Mouse (Mus musculus) thymus, postnatal 25 days (tissue): ENCODE results near the gene Ddx59.

Experiments
- DNase-seq: peaks from one replicate; pipeline ENCODE4 v3.0.0; 2022

Ddx59 gene

DNA sequence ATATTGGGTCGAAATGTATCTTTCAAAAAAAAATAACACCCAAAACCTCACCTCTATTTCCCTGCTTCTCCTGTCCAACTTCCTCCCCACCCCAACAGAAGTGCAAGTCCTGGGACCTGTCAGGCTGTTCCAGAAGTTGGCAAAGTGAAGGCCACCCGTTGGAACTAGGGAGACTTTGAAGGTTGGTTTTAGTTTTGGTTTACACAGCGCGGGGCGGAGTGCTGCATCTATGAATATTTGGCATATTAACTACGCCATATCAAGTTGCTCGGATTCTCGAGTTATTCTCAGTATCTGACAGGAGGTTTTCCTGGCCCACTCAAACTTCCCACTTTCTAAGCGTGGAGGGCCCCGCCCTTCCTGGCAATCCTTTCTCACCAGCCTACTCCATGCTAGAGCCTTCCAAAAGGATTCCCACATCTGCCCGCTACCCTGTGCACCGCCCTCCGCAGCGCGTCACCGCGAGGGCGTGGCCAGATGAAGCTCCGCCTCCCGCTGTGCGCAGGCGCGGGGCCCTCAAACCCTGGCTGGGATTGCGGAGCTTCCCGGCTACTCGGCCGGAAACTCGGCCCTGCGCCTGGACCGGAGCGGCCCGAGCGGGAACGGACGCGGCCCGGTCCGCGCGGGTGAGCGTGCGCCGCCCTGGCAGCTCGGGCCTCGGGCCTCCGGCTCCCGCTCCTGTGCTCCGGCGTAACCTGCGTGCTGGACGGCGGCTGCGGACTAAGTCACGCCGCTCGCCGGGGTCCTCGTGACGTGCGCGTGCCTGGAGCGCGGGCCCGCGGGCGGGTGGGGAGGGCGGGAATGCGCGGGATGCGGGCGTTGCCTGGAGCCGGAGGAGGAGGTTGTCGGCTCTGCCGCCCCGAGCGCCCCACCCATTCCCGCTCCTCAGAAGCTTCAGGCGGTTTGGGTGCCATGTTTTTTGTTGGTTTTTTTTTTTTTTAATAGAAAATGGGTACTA, at the start of gene Ddx59:
Ddx59 (plus strand) TSS at position 474 of the 958 bp plus-strand sequence.
- peak; percentile 98 for DNase-seq

GRCm38 (mm10) chr1:136365986-136366385, 49.1 kb upstream of the Ddx59 start:
- DNase-seq = no peak

DNA sequence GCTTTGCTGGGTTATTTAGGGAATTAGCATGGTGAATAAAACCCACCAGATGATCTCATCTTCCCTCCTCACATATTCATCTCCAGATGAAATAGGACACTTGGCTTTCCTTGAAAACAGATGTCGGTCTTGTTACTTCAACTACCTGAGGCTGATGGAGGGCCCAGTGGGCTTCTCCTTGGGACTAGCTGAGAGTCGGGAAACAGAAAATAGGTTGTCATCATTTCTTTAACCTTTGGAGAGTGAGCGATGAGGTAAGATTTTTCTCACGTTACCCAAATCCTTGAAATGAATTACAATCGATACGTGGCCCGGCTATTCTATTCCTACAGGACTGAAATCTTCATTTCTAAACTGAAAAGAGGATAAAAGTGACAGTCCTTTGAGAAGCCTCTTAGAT, 35.8 kb upstream of the Ddx59 start:
- DNase-seq = no peak

GRCm38 (mm10) chr1:136380161-136380560, 34.9 kb upstream of the Ddx59 start:
- no peak for DNase-seq

GRCm38 (mm10) chr1:136380606-136381005, 34.5 kb upstream of the Ddx59 start:
- no peak for DNase-seq

DNA sequence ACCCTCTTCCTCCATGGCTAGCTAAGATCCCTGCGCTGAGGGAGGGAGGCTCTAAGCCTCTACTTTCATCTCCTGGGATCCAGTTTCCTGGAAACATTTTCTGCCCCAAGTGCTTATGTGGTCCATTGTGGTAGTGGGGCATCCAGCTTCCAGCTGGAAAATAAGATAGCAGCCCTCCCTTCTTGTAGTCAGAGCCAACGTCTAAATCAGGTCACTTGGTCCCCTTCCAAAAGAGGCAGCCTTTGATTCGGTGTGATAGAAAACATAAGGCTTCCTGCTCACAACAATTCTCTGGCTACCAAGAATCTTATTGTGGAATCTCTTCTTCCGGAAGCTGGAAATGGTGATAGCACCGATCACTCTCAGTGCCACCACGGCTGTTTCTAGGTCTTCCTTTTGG, 33.9 kb upstream of the Ddx59 start:
- DNase-seq = no peak

DNA sequence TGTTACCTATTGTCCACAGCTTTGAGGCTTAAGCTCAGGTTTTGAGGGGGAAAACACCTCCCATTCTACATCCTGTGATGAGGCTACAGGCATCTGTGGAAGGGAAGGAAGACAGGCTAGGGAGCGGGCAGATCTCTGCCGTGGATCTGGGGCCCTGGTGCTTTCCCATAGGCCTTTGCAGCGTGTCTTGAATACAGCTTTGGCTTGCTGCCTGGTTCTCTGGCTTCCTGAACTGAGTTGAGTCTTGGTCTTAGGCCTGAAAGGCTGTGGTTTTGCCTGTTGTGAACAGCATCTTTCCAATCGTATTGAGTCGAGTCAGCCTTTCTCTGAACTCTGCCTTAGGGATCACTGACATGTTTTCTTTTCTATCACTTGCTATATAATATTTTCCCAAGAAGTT, 33.5 kb upstream of the Ddx59 start:
- no peak for DNase-seq

DNA sequence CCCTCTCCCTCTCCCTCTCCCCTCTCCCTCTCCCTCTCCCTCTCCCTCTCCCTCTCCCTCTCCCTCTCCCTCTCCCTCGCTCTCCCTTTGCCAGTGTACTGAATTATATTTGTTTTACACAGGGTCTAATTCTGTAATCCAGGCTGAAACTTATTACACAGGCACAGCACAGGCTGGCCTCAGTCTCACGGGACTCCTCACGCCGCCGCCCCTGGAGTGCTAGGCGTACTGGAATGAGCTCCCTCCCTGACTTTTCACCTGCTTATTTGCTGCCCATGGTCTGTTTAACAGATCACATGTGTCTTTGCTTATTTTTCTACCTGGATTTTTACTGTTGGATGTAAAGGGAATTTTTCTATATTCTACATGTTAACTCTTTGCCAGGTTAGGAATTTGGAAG, 28.2 kb upstream of the Ddx59 start:
- no peak for DNase-seq

GRCm38 (mm10) chr1:136394506-136394905, 20.6 kb upstream of the Ddx59 start:
- DNase-seq = peak; percentile 22

GRCm38 (mm10) chr1:136395073-136395472, 20.0 kb upstream of the Ddx59 start:
- DNase-seq = no peak

GRCm38 (mm10) chr1:136401281-136401680, 13.8 kb upstream of the Ddx59 start:
- no peak for DNase-seq

GRCm38 (mm10) chr1:136409631-136410030, 5.4 kb upstream of the Ddx59 start:
- no peak for DNase-seq

- DNase-seq = no peak
These were observed 670 bp downstream of the Ddx59 start for GRCm38 (mm10) chr1:136415756-136416126.

GRCm38 (mm10) chr1:136418393-136418792, 3.3 kb downstream of the Ddx59 start:
- no peak for DNase-seq

DNA sequence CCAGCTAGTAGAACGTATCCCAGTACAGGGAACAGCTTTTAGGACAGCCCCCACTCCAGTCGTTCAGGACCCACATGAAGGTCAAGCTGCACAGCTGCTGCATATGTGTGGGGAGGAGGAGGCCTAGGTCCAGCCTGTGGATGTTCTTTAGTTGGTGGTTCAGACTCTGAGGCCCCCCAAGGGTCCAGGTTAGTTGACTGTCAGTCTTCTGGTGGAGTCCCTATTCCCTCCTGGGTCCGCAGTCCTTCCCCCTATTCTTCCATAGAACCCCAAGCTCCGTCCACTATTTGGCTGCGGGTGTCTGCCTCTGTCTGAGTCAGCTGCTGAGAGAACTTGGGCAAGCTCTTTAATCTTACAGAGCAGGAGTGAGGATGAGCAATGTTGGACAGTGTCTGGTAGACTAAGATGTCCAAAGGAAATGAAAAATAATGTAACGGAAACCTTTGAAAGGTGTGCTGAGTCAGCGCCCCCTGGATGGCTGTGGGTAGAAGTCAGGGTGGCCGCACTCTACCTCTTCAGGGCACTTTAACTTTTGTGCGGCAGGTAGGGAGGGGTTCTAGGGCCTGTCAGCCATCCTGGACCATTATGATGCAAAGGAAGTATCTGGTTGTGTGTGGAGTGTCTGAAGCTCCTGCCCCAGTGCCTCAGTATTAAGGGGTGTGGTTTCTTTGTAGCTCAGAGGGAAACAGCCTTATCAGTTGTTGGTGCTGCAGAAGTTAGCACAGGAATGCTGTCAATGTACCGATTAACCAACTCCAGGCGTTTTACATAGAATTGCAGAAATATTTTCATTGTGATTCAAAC, 12.3 kb downstream of the Ddx59 start:
- no peak for DNase-seq

DNA sequence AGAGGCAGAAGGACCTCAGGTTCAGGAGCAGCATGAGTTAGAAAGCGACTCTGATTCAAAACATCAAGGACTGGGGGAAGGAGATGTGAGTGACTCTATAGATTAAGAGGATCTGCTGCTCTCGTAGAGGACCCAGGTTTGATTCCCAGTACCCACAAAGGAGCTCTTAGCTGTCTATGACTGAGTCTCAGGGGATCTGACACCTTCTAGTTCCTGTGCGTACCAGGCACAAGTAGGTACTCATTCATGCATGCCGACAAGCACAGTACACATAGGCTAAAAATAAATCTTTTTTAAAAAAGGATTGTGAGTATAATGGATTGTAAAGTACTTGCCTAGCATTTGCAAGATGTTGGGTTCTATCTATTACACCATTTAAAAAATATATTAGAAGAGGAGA, 13.9 kb downstream of the Ddx59 start:
- no peak for DNase-seq

DNA sequence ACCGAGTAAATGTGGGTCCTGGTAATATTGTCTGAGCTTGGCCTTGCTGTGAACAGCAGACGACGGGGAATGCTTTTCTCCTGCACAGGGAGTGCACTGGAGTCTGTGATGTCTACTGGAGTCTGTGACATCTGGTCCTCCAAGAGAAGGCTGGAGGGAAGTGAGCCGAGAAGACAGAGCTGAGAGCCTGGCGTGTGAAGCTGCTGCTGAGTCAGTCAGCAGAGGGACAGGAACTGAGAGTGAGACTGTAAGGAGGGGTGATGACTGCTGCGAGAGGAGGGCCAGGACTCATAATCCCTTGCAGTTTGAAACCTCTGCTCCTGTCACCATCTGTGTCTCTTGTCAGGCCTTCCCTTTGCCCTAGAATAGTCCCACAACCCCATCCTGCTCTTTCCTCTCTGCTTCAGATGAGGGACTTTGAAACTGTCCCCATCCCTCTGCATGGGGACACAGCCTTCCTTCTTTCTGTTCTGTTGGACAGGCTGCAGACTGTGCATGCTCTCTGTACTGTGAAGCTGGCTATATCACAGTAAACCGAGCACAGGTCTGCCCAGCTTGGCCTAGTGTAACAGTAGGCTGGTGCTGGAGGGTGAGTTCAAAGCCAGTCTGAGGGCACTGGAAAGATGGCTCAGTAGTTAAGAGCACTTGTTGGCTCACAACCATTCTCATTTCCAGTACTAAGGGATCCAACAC, 15.2 kb downstream of the Ddx59 start:
- no peak for DNase-seq

GRCm38 (mm10) chr1:136440741-136441140, 25.7 kb downstream of the Ddx59 start:
- DNase-seq = no peak

GRCm38 (mm10) chr1:136442809-136443208, 27.7 kb downstream of the Ddx59 start:
- no peak for DNase-seq

DNA sequence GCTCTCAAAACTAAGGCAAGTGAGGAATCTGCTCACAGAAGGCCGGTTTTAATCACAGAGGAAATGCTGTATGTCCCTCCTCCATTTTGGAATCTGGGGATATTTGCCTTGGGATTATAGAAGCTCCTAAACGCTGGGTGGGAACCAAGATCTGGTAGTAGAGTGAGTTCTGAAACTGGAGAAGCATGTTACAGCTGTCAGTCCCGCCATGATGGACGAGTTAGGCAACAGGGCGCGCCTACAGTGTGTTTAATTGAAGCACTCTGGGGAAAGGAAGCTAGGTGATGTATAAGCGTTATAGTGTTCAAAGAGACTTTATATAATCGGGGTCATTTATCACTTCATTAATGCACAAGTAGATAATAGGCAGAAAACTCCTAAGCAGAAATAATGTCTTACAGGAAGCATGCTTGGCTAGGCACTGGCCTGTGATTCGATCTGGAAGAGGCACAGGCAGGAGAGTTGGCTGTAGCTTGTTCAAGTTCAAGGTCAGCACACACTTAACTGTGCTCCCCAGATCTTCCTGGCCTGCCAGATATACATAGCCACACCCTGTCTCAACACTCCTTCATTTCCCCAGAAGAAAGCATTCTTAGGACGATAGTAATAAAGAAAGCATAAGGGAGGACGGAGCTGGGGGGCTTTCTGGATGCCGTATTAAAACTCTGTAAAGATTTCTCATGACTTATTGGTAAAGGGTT, 29.6 kb downstream of the Ddx59 start:
- no peak for DNase-seq

DNA sequence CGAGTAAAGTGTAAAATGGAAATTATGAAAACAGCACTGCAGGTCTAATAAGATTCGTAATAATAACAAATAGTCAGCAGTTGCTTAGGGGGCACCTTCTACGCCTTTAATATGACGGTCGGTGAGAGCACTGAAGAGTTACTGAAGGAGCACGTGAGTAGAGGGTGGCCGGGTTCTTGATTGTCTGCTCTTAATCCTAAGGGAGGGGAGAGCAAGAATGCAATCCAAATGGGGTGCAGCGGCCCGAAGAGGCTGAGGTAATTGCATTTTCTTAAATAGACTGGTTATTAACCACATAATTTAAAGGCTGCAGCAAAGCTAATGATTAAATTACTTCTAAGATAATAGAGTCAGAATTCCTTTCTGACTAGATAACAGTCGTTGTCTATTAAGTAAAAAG, 31.9 kb downstream of the Ddx59 start:
- DNase-seq = no peak

DNA sequence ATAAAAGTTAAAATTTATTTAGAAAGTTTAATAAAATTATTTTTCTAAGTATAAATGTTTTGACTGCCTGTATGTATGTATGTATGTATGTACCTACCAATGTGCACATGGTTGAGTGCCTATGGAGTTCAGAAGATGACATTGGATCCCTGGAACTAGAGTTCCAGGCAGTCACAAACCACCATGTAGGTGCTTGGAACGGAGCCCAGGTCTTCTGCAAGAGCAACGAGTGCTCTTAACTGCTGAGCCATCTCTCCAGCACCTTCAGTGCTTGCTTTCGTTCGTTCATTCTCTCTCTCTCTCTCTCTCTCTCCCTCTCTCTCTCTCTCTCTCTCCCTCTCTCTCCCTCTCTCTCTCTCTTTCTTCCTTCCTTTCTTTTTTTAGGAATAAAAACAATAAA, 32.3 kb downstream of the Ddx59 start:
- no peak for DNase-seq

DNA sequence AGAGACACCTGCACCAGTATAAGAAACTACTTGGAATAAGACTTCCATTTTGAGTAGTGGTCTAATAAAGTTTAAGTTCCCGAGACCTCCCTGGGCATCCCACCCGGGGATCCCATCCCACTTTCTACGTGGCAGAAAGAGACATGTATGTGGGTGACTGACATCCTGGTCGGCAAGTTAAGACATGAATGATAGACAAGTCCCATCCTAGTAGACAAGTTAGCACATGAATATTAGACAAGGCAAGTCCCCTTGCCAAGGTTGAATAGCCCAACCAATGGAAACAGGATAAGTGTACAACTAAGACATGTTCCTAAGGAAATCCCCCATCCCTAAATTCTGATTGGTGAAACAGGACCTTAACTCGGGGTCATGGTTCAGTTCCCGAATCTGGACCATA, 34.5 kb downstream of the Ddx59 start:
- DNase-seq = no peak
